Mouse (Mus musculus) liver, postnatal 0 days (tissue): ENCODE measurements around the gene 9930021J03Rik. TPM values are rescaled to one million over a fixed set of nuclear protein-coding genes. Genes with fewer than 3 reads are reported as not detected.

ENCODE experiments used
- ATAC-seq: fragments of 200-750 bp; cut with Nextera tagmentation; 2 replicates; pipeline ENCODE4 v1.8.0; 2017; ENCODE audit warnings: mild to moderate bottlenecking, moderate library complexity
- DNase-seq: peaks from one replicate; pipeline ENCODE4 v3.0.0-alpha.2; 2016
- H3K27ac ChIP-seq: fragments of 300-500 bp; sonication (generic); 2 replicates; pipeline ENCODE4 v1.5.1; 2014; ENCODE audit warnings: antibody characterized with exemption, moderate library complexity, mild to moderate bottlenecking, low read depth
- H3K27me3 ChIP-seq: fragments of 300-500 bp; sonication (generic); 2 replicates; pipeline ENCODE4 v1.6.1; 2014; ENCODE audit warnings: low read length, control low read depth, mixed read lengths; ENCODE audit not compliant: insufficient read depth
- H3K36me3 ChIP-seq: fragments of 300-500 bp; sonication (generic); replicated peaks from 2 replicates; pipeline ENCODE4 v1.6.1; 2014; ENCODE audit warnings: mild to moderate bottlenecking, control low read depth, low read length, moderate library complexity, mixed read lengths; ENCODE audit not compliant: insufficient read depth
- H3K4me1 ChIP-seq: fragments of 300-500 bp; sonication (generic); 2 replicates; pipeline ENCODE4 v1.6.1; 2014; ENCODE audit warnings: antibody characterized with exemption, mild to moderate bottlenecking, control low read depth; ENCODE audit not compliant: insufficient read depth
- H3K4me2 ChIP-seq: fragments of 300-500 bp; sonication (generic); 2 replicates; pipeline ENCODE4 v1.6.1; 2014; ENCODE audit warnings: low read depth, mild to moderate bottlenecking, low read length, moderate library complexity, mixed read lengths
- H3K4me3 ChIP-seq: fragments of 300-500 bp; sonication (generic); 2 replicates; pipeline ENCODE4 v1.5.1; 2014; ENCODE audit warnings: low read depth, low read length
- H3K9ac ChIP-seq: fragments of 300-500 bp; sonication (generic); replicated peaks from 2 replicates; pipeline ENCODE4 v1.6.1; 2014; ENCODE audit warnings: mild to moderate bottlenecking, moderate library complexity
- H3K9me3 ChIP-seq: fragments of 300-500 bp; sonication (generic); 2 replicates; pipeline ENCODE4 v1.6.1; 2016; ENCODE audit warnings: mild to moderate bottlenecking, control low read depth, low read length, mixed read lengths
- CTCF ChIP-seq: sonication (generic); IDR thresholded peaks from 2 replicates; pipeline ENCODE4 v1.5.1; 2016; ENCODE audit warnings: antibody characterized with exemption, low read depth
- EP300 ChIP-seq: IDR thresholded peaks from 2 replicates; pipeline ENCODE4 v1.6.1; 2016; ENCODE audit warnings: antibody characterized with exemption, low read depth, mild to moderate bottlenecking
- WGBS: fragments of 180-500 bp; shearing (Covaris S2); extraction: QIAGEN DNeasy Blood & Tissue Kit; methylation state at CpG from one replicate; pipeline ENCODE4 v1.1.7; 2014; ENCODE audit not compliant: insufficient replicate concordance; 5-methylcytosine and 5-hydroxymethylcytosine counted together
- polyA plus RNA-seq: library from polyadenylated mRNA; unstranded; fragments of >200 nt; fragmentation: Nextera tagmentation; extraction: Ambion mirVana; gene quantifications from 2 replicates; pipeline ENCODE4 v1.2.1, GENCODE M21; 2015

The 9930021J03Rik gene
- polyA plus RNA-seq, 1 experiment from 2014 or later, result 1.4 TPM

DNA sequence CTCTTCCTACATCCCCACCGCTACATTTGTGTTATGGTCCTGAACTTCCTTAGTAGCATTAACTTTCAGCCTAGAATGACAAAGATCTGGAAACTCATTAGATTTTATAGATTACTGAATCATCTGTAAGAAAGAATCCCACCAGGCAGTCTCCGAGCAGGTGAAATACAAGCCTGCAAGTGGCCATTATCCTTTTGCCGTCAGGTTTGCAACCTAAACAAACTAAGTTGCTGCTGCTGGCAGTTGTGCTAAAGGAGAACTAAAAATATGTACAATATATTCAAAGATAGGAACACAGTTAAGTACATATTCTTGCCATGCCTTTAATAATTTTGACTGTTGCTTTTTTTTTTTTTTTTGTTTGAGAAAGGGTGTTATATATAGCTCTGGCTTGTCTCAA, 70.4 kb downstream of the 9930021J03Rik start:
- H3K4me1 ChIP-seq, result no peaks in the 10 kb centered on the region
- H3K9ac ChIP-seq, result no peak overlapping the region
- H3K9me3 ChIP-seq, result no peaks in the 10 kb centered on the region
- no peak overlapping the region for H3K4me3 ChIP-seq
- H3K4me2 ChIP-seq, result no peak overlapping the region
- TF ChIP-seq CTCF, result no peak
- TF ChIP-seq EP300, result no peak
- ATAC-seq (no peak), DNase-seq (no peak)
- no peaks in the 10 kb centered on the region for H3K36me3 ChIP-seq
- no peaks in the 10 kb centered on the region for H3K27me3 ChIP-seq
- WGBS, result 87% methylated on average over 3 of the region's 3 CpGs
- H3K27ac ChIP-seq, result no peak overlapping the region

- H3K4me3 ChIP-seq, result no peak overlapping the region
- H3K27me3 ChIP-seq, result no peaks in the 10 kb centered on the region
- no peak overlapping the region for H3K4me2 ChIP-seq
- H3K9me3 ChIP-seq, result no peaks in the 10 kb centered on the region
- no peak for DNase-seq
- ATAC-seq, result no peak
- no peak overlapping the region for H3K27ac ChIP-seq
- no peak for TF ChIP-seq CTCF
- TF ChIP-seq EP300, result no peak
- peaks cover 34% of the 10 kb centered on the region for H3K36me3 ChIP-seq
- 92% methylated on average over 3 of the region's 3 CpGs for WGBS
- H3K9ac ChIP-seq, result no peak overlapping the region
- H3K4me1 ChIP-seq, result no peaks in the 10 kb centered on the region
Measured at GRCm38 (mm10) chr19:29718476-29718875, 87.3 kb downstream of the 9930021J03Rik start.

DNA sequence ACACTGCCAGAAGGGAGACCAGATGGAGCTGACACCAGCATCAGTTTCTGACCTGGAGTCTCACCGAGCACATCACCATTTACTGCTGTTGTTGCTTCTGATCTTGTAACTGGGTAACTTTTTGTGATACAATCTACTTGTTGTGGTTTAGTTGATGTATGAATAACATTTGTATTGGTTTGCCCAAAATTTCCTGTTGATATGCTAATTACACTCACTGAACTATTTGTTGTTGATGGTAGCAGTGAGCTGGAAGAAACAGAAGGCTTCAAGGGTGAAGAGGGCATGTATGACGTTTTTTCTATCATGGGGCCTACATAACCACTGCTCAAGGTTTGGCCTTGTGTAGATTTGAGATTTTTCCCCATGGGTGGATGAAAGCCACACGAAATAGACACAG, 87.9 kb downstream of the 9930021J03Rik start:
- peaks cover 33% of the 10 kb centered on the region for H3K36me3 ChIP-seq
- 80% methylated on average over 3 of the region's 3 CpGs for WGBS

DNA sequence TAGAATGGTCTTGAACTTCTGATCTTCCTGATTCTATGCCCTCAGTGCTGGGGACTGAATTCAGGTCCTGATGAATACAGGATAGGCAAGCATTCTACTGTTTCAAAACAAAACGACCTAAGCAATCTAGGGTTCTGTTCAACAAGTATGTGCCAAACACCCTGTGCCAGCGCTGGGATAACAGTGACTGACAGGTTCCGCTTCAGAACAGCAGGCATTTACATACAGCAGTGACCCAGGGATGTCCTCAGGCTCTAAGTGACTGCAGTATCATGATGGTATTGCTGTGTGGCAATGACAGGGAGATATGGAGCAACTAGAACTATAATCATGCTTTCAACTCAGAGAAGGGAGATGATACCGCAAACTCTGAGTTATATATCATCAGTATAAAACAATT, 92.3 kb downstream of the 9930021J03Rik start:
- 80% methylated on average over 4 of the region's 4 CpGs for WGBS

More for the DNA sequence above, 87.9 kb downstream of the 9930021J03Rik start:
- TF ChIP-seq CTCF, result no peak
- no peak for TF ChIP-seq EP300
- H3K9ac ChIP-seq, result no peak overlapping the region
- H3K4me1 ChIP-seq, result no peaks in the 10 kb centered on the region
- ATAC-seq (no peak), DNase-seq (no peak)
- H3K27ac ChIP-seq, result no peak overlapping the region
- H3K4me2 ChIP-seq, result no peak overlapping the region
- no peak overlapping the region for H3K4me3 ChIP-seq
- H3K9me3 ChIP-seq, result no peaks in the 10 kb centered on the region
- H3K27me3 ChIP-seq, result no peaks in the 10 kb centered on the region

GRCm38 (mm10) chr19:29709461-29709860, 96.3 kb downstream of the 9930021J03Rik start:
- Histone ChIP-seq H3K4me3 (no peak overlapping the region), H3K9ac (no peak overlapping the region), H3K9me3 (no peaks in the 10 kb centered on the region), H3K4me2 (no peak overlapping the region), H3K27me3 (no peaks in the 10 kb centered on the region), H3K4me1 (no peaks in the 10 kb centered on the region), H3K27ac (no peak overlapping the region), H3K36me3 (no peaks in the 10 kb centered on the region; the same call in 1 of the 2 replicates)
- no peak for DNase-seq
- TF ChIP-seq EP300 (no peak), CTCF (no peak)
- WGBS, result 70% methylated on average over 3 of the region's 3 CpGs
- no peak for ATAC-seq

More for the DNA sequence above, 92.3 kb downstream of the 9930021J03Rik start:
- Histone ChIP-seq H3K27me3 (no peaks in the 10 kb centered on the region), H3K4me1 (no peaks in the 10 kb centered on the region), H3K27ac (no peak overlapping the region), H3K4me2 (no peak overlapping the region), H3K4me3 (no peak overlapping the region), H3K9ac (no peak overlapping the region), H3K9me3 (no peaks in the 10 kb centered on the region), H3K36me3 (peaks cover 23% of the 10 kb centered on the region)
- DNase-seq, result no peak
- no peak for ATAC-seq
- TF ChIP-seq EP300 (no peak), CTCF (no peak)

- Histone ChIP-seq H3K36me3 (no peaks in the 10 kb centered on the region), H3K4me1 (no peaks in the 10 kb centered on the region), H3K4me3 (peak overlapping the region; percentile 28), H3K4me2 (peak overlapping the region; percentile 60), H3K9ac (no peak overlapping the region), H3K27ac (no peak overlapping the region), H3K27me3 (no peaks in the 10 kb centered on the region), H3K9me3 (no peaks in the 10 kb centered on the region)
- DNase-seq, result no peak
- WGBS, result 52% methylated on average over 5 of the region's 5 CpGs
- ATAC-seq, result no peak
- TF ChIP-seq CTCF, result no peak
Measured at GRCm38 (mm10) chr19:29708461-29708860, 97.3 kb downstream of the 9930021J03Rik start.

- ATAC-seq (no peak), DNase-seq (no peak)
- Histone ChIP-seq H3K4me3 (peak overlapping the region; percentile 28), H3K27me3 (no peaks in the 10 kb centered on the region), H3K27ac (no peak overlapping the region), H3K9me3 (no peaks in the 10 kb centered on the region), H3K4me2 (peak overlapping the region; percentile 60), H3K4me1 (no peaks in the 10 kb centered on the region), H3K36me3 (no peaks in the 10 kb centered on the region), H3K9ac (no peak overlapping the region)
- TF ChIP-seq CTCF (no peak), EP300 (no peak)
- 38% methylated on average over 14 of the region's 14 CpGs for WGBS
Measured at GRCm38 (mm10) chr19:29708003-29708402, 97.8 kb downstream of the 9930021J03Rik start.
